Mouse (Mus musculus) cortical plate, adult 2 months (tissue): ENCODE data around the gene Vmp1.

Experiments used
- CTCF ChIP-seq: fragments of 200-500 bp; IDR thresholded peaks from 2 replicates; pipeline ENCODE4 v1.5.1; 2011; ENCODE audit warnings: mild to moderate bottlenecking, control low read depth, low read length; ENCODE audit not compliant: insufficient read depth; ENCODE audit errors: extremely low read depth
- POLR2A ChIP-seq: fragments of 200-500 bp; IDR thresholded peaks from 2 replicates; pipeline ENCODE4 v1.6.1; 2011; ENCODE audit warnings: mild to moderate bottlenecking, low read length, control low read depth; ENCODE audit not compliant: insufficient read depth; ENCODE audit errors: extremely low read depth

GRCm38 (mm10) chr11:86637697-86638096, 45.9 kb downstream of the Vmp1 start:
- TF ChIP-seq CTCF (no peak), POLR2A (no peak)
